In the genomic region with DNA sequence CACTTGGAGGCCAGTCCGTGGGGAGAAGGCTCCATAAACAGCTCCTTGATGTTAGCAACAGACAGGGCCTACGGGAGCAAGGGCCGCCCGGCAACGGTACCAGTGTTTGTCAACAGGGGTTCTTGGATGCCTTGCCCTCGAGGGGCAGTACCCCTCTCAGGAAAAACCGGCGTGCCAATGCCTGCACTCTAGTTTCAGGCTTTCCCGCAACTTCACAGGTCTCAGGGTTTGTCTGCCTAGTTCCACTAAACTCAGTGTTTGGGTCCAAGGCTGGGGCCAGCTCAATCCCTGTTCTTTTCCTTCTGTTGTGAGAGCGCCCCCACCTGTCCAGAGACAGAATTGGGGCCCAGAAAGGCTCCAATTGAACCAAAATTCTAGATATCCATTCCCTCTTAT, we compare ENCODE assay signal across 8 mouse cellular contexts. TPM values are rescaled to one million over a fixed set of nuclear protein-coding genes. Genes with fewer than 3 reads are reported as not detected.
A peak's percentile ranks its signal among the peaks of the same experiment; 100 is the strongest.
DNase-seq lines count a peak whose midpoint lies in the region; ATAC-seq and TF ChIP-seq lines count a peak whose summit lies in the region.

No protein-coding gene starts in this region.

- H3K9me3 ChIP-seq in erythroblast, embryonic 14.5 days (ENCODE audit: control insufficient read depth, low read length): no peaks in the 10 kb centered on the region
- H3K9me3 ChIP-seq in heart, postnatal 0 days (replicated peaks; ENCODE audit: control insufficient read depth, low read length): no peaks in the 10 kb centered on the region
- no peaks in the 10 kb centered on the region for H3K9me3 ChIP-seq in liver, postnatal 0 days (ENCODE audit: low read length)
- no peaks in the 10 kb centered on the region for H3K9me3 ChIP-seq in neural tube, embryonic 15.5 days (replicated peaks)

- no peak for TF ChIP-seq EP300 in heart, postnatal 0 days (IDR thresholded peaks at IDR 0.05; ENCODE audit: low read depth)
- no peak for TF ChIP-seq EP300 in liver, postnatal 0 days (IDR thresholded peaks at IDR 0.05; ENCODE audit: low read depth)

- peak overlapping the region; percentile 58 for H3K9ac ChIP-seq in heart, postnatal 0 days (replicated peaks; ENCODE audit: low read depth, low read length)
- H3K9ac ChIP-seq in liver, postnatal 0 days (replicated peaks): peak overlapping the region; percentile 96
- peak overlapping the region; percentile 46 for H3K9ac ChIP-seq in neural tube, embryonic 15.5 days (replicated peaks)

- no peaks in the 10 kb centered on the region for H3K27me3 ChIP-seq in erythroblast, embryonic 14.5 days (ENCODE audit: control insufficient read depth)
- H3K27me3 ChIP-seq in heart, postnatal 0 days (ENCODE audit: control insufficient read depth, insufficient read depth, low read length): no peaks in the 10 kb centered on the region
- H3K27me3 ChIP-seq in liver, postnatal 0 days (ENCODE audit: insufficient read depth, low read length): no peaks in the 10 kb centered on the region
- no peaks in the 10 kb centered on the region for H3K27me3 ChIP-seq in neural tube, embryonic 15.5 days (replicated peaks)

- H3K4me2 ChIP-seq in heart, postnatal 0 days (ENCODE audit: low read depth, low read length): peak overlapping the region; percentile 78
- peak overlapping the region; percentile 63 for H3K4me2 ChIP-seq in liver, postnatal 0 days (ENCODE audit: low read depth, low read length)
- H3K4me2 ChIP-seq in neural tube, embryonic 15.5 days: peak overlapping the region; percentile 89

- H3K36me3 ChIP-seq in erythroblast, embryonic 14.5 days (ENCODE audit: control insufficient read depth): peaks cover 87% of the 10 kb centered on the region
- peaks cover 51% of the 10 kb centered on the region for H3K36me3 ChIP-seq in heart, postnatal 0 days (replicated peaks; ENCODE audit: control insufficient read depth, insufficient read depth, low read length)
- H3K36me3 ChIP-seq in liver, postnatal 0 days (replicated peaks; ENCODE audit: insufficient read depth, low read length): peaks cover 53% of the 10 kb centered on the region
- peaks cover 56% of the 10 kb centered on the region for H3K36me3 ChIP-seq in neural tube, embryonic 15.5 days

- peak overlapping the region; percentile 85 for H3K4me3 ChIP-seq in erythroblast, embryonic 14.5 days (replicated peaks)
- H3K4me3 ChIP-seq in heart, postnatal 0 days (ENCODE audit: low read depth, low read length): peak overlapping the region; percentile 69
- peak overlapping the region; percentile 59 for H3K4me3 ChIP-seq in liver, postnatal 0 days (ENCODE audit: low read depth, low read length)
- H3K4me3 ChIP-seq in neural tube, embryonic 15.5 days (replicated peaks): peak overlapping the region; percentile 76

- 0% methylated on average over 10 of the region's 10 CpGs for WGBS in heart, postnatal 0 days
- under 1% methylated on average over 10 of the region's 10 CpGs for WGBS in liver, postnatal 0 days (ENCODE audit: insufficient replicate concordance)
- WGBS in neural tube, embryonic 15.5 days: 1% methylated on average over 10 of the region's 10 CpGs

- peak; percentile 62 for ATAC-seq in heart, postnatal 0 days (ENCODE audit: insufficient read depth, low read depth)
- ATAC-seq in liver, postnatal 0 days: peak; percentile 62
- peak; percentile 34 for ATAC-seq in neural tube, embryonic 15.5 days (ENCODE audit: low FRiP score)

- peak; percentile 65 for TF ChIP-seq CTCF in heart, postnatal 0 days (IDR thresholded peaks at IDR 0.05; ENCODE audit: low read depth)
- TF ChIP-seq CTCF in liver, postnatal 0 days (IDR thresholded peaks at IDR 0.05; ENCODE audit: low read depth): peak; percentile 94

- DNase-seq in ES-CJ7 (ENCODE audit: low read depth, low spot score): peak; percentile 74
- peak; percentile 85 for DNase-seq in c-Kit-negative CD71-positive TER-119-positive erythroid progenitor cells, embryonic 14.5 days (ENCODE audit: low read depth, low spot score)
- peak; percentile 76 for DNase-seq in heart, postnatal 0 days (ENCODE audit: low spot score)
- peak; percentile 85 to 91 for DNase-seq in kidney, postnatal 36 days
- peak; percentile 89 for DNase-seq in liver, postnatal 0 days
- DNase-seq in thymus, adult 18-20 months: peak; percentile 43 to 62

- peak overlapping the region; percentile 83 for H3K27ac ChIP-seq in heart, postnatal 0 days (ENCODE audit: low read depth)
- H3K27ac ChIP-seq in liver, postnatal 0 days (ENCODE audit: low read depth): peak overlapping the region; percentile 97
- peak overlapping the region; percentile 83 for H3K27ac ChIP-seq in neural tube, embryonic 15.5 days (replicated peaks)

- peaks cover 70% of the 10 kb centered on the region for H3K4me1 ChIP-seq in erythroblast, embryonic 14.5 days (ENCODE audit: control insufficient read depth)
- peaks cover 7% of the 10 kb centered on the region for H3K4me1 ChIP-seq in heart, postnatal 0 days (ENCODE audit: control insufficient read depth, insufficient read depth)
- peaks cover 12% of the 10 kb centered on the region for H3K4me1 ChIP-seq in liver, postnatal 0 days (ENCODE audit: insufficient read depth)
- peaks cover 53% of the 10 kb centered on the region for H3K4me1 ChIP-seq in neural tube, embryonic 15.5 days

RNA-seq across cellular contexts. Expression of a gene that starts 0.5 kb away (rescaled TPM):
- polyA plus RNA-seq in erythroblast, embryonic 14.5 days (2012): 89.9 and 167 TPM in 2 replicates
- 32.7 and 52.4 TPM in 2 replicates for total RNA-seq in heart, postnatal 0 days (2014; rRNA removed; ENCODE audit: low replicate concordance)
- 24.3 and 24.6 TPM in 2 replicates for polyA plus RNA-seq in heart, postnatal 0 days (2015; fragmentation: Nextera tagmentation; extraction: Ambion mirVana)
- polyA plus RNA-seq in liver, postnatal 0 days (2015; fragmentation: Nextera tagmentation; extraction: Ambion mirVana): 61.5 and 69.6 TPM in 2 replicates
- polyA plus RNA-seq in neural tube, embryonic 15.5 days (2015; fragmentation: Nextera tagmentation; extraction: Ambion mirVana): 42.7 and 48.0 TPM in 2 replicates

RNA-seq across cellular contexts. Expression of a gene that starts 6.3 kb away (rescaled TPM):
- polyA plus RNA-seq in erythroblast, embryonic 14.5 days (2012): 8.4 and 13.0 TPM in 2 replicates
- 20.0 and 27.3 TPM in 2 replicates for total RNA-seq in heart, postnatal 0 days (2014; rRNA removed; ENCODE audit: low replicate concordance)
- polyA plus RNA-seq in heart, postnatal 0 days (2015; fragmentation: Nextera tagmentation; extraction: Ambion mirVana): 30.6 and 32.3 TPM in 2 replicates
- 13.9 and 15.1 TPM in 2 replicates for polyA plus RNA-seq in liver, postnatal 0 days (2015; fragmentation: Nextera tagmentation; extraction: Ambion mirVana)
- polyA plus RNA-seq in neural tube, embryonic 15.5 days (2015; fragmentation: Nextera tagmentation; extraction: Ambion mirVana): 87.4 and 91.6 TPM in 2 replicates

RNA-seq across cellular contexts. Expression of a gene that starts 11.4 kb away (rescaled TPM):
- 11.1 and 11.6 TPM in 2 replicates for polyA plus RNA-seq in erythroblast, embryonic 14.5 days (2012)
- 28.9 and 55.0 TPM in 2 replicates for total RNA-seq in heart, postnatal 0 days (2014; rRNA removed; ENCODE audit: low replicate concordance)
- polyA plus RNA-seq in heart, postnatal 0 days (2015; fragmentation: Nextera tagmentation; extraction: Ambion mirVana): 32.6 and 34.3 TPM in 2 replicates
- 16.0 and 16.7 TPM in 2 replicates for polyA plus RNA-seq in liver, postnatal 0 days (2015; fragmentation: Nextera tagmentation; extraction: Ambion mirVana)
- 90.6 and 97.6 TPM in 2 replicates for polyA plus RNA-seq in neural tube, embryonic 15.5 days (2015; fragmentation: Nextera tagmentation; extraction: Ambion mirVana)

RNA-seq across cellular contexts. Expression of a gene that starts 13.3 kb away (rescaled TPM):
- polyA plus RNA-seq in erythroblast, embryonic 14.5 days (2012): 3.9 and 4.8 TPM in 2 replicates
- 74.9 and 140 TPM in 2 replicates for total RNA-seq in heart, postnatal 0 days (2014; rRNA removed; ENCODE audit: low replicate concordance)
- polyA plus RNA-seq in heart, postnatal 0 days (2015; fragmentation: Nextera tagmentation; extraction: Ambion mirVana): 109 and 113 TPM in 2 replicates
- 58.1 and 59.6 TPM in 2 replicates for polyA plus RNA-seq in liver, postnatal 0 days (2015; fragmentation: Nextera tagmentation; extraction: Ambion mirVana)
- 115 and 119 TPM in 2 replicates for polyA plus RNA-seq in neural tube, embryonic 15.5 days (2015; fragmentation: Nextera tagmentation; extraction: Ambion mirVana)

RNA-seq across cellular contexts. Expression of a gene that starts 30.3 kb away (rescaled TPM):
- 7.0 and 7.5 TPM in 2 replicates for polyA plus RNA-seq in erythroblast, embryonic 14.5 days (2012)
- total RNA-seq in heart, postnatal 0 days (2014; rRNA removed; ENCODE audit: low replicate concordance): 962 and 1,127 TPM in 2 replicates
- polyA plus RNA-seq in heart, postnatal 0 days (2015; fragmentation: Nextera tagmentation; extraction: Ambion mirVana): 998 and 1,009 TPM in 2 replicates
- polyA plus RNA-seq in liver, postnatal 0 days (2015; fragmentation: Nextera tagmentation; extraction: Ambion mirVana): 158 and 170 TPM in 2 replicates
- 237 and 260 TPM in 2 replicates for polyA plus RNA-seq in neural tube, embryonic 15.5 days (2015; fragmentation: Nextera tagmentation; extraction: Ambion mirVana)

Comparison
In these comparisons a context has a peak if more than half of its experiments do, and no peak if none do; other contexts are left out.
1. Peak in every context shown above with its lines: DNase-seq, ATAC-seq, H3K4me3 ChIP-seq and H3K27ac ChIP-seq.
2. H3K9ac ChIP-seq: peak in every context shown above with its lines; median percentile 96 in liver, postnatal 0 days; 58 in heart, postnatal 0 days; 46 in neural tube, embryonic 15.5 days.